Mouse (Mus musculus) cerebellum, postnatal 10 days (tissue): ENCODE data around the gene Gpr155.

Experiments used
- DNase-seq, 2 experiments: peaks; one replicate each; pipeline ENCODE4 v3.0.0; 2021; ENCODE audit warnings: mixed read lengths in 2 of 2

The Gpr155 gene

DNA sequence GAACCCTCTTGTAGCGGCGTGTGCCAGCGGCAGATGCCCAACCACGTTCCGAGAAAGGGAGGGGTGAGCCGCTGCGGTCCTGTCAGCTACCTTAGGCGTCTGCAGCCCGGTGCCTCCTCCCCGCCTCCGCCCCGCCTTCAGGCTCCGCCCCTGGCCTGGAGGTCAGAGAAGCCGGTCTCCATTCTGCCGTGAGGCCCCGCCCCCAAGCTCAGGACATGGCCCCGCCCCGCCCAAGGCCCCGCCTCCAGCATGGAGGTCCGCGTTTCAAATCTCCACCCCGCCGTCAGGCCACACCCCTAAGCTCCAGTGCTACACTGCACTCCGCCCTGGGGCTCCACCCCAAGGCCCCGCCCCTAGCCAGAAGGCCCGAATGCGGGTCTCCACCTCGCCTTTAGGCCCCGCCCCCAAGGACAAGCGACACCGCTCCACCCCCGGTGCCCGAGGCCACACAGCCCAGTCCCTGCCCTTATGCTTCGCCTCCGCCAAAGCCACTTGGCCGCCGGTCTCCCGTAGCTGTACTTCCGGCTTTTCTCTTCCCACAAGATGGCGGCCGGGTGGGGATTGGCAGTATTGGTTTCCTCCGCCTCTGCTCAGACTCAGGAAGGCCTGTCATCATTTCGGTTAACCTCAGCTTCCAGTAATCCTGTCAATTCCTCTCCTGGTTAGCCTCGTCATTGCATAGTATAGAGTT lies at the start of gene Gpr155:
Gene Gpr155 (minus strand): TSS at position 217 of the 691 bp plus-strand sequence.
- peak; percentile 100 for DNase-seq

- no peak for DNase-seq
These were observed 49.5 kb upstream of the Gpr155 start for GRCm38 (mm10) chr2:73435847-73436246.

GRCm38 (mm10) chr2:73431959-73432396 lies 45.6 kb upstream of the Gpr155 start:
- DNase-seq: peak; percentile 42 to 45

DNA sequence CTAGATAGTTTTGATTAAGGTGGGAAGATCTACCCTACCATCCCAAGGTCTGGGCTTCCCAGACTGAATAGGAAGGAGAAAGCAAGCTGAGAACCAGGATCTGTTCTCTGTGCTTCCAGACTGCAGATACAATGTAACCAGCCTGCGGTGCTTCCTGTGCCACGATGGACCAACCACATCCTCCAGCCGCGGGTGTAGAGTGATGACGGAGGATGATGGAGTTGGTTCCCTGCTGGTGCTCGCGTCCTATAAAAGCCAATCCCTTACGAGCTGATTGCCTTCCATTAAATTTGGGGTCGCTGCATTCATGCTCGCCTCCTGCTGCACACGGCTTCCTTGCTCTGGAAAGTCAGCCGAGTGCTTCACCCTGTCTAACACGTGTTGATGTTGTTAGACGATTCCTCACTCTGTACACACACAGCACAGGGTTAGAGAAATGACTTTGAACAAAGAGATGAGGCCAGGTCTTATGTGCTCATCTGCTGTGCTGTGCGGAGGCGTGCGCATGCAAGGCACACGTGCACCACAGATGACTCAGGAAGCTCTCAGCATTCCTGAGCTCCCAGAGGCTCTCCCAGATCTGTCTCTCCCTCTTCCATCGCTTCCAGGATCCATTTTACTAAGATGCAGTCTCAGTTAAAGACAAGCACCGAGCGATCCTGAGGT lies 42.6 kb upstream of the Gpr155 start:
- no peak for DNase-seq

DNA sequence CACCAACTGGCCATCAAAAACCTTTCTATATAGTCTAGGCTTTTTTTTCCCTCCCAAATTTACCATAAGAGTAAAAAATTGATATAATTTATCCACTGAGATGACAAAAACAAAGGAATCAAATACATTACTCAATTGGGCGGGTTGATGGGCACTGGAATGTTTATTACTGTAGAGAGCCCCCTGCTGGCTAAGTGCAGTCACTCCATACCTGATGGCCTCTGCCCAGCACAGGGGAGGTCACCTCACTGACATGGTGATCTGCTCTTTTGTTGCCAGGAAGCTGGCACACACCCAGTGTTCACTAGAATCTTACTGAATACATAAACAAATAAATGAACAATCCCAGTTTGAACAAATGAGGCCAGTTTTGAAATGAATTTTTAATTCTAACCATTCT lies 40.9 kb upstream of the Gpr155 start:
- DNase-seq: peak; percentile 70 to 72

- DNase-seq: no peak
These were observed 39.5 kb upstream of the Gpr155 start for GRCm38 (mm10) chr2:73425822-73426221.

DNA sequence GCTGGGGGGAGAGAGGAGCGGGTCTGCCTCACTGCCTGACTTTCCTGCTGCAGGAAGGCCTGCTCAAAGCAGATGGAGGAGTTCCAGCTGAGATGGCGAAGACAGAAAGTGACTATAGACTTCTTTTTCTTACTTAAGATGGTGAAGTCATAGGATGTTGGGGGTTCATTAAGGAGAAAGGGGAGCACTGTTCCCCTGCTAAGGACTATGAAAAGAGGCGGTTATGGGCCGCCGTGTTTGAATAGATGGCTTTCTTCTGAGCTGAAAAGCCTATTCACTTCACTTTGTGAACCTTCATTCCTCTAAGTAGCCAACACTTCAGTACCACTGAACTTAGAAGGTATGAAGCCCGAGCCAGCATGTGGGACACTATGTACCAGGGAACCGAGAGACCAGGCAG lies 33.4 kb upstream of the Gpr155 start:
- DNase-seq: no peak

GRCm38 (mm10) chr2:73419285-73419684 lies 32.9 kb upstream of the Gpr155 start:
- peak; percentile 44 to 47 for DNase-seq

GRCm38 (mm10) chr2:73415892-73416291 lies 29.5 kb upstream of the Gpr155 start:
- no peak for DNase-seq

DNA sequence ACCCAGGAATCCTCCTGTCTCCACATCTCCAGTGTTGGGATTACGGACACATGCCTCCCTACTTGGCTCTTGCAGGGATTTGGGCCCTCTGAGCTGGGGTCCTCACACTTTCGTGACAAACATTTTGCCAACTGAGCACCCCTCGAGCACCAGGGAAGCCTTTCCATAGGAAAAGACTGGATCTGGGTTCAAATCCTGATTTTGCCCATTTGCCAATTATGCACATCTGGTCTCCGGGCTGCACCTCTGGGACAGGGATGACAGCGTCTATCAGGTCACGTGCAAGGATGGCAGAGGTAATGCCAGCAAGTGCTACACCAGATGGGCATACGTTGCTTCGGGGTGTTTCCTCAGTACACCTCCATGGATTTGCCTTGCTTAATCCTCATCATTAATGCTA lies 23.7 kb upstream of the Gpr155 start:
- DNase-seq: no peak

GRCm38 (mm10) chr2:73407662-73408061 lies 21.3 kb upstream of the Gpr155 start:
- DNase-seq: no peak

DNA sequence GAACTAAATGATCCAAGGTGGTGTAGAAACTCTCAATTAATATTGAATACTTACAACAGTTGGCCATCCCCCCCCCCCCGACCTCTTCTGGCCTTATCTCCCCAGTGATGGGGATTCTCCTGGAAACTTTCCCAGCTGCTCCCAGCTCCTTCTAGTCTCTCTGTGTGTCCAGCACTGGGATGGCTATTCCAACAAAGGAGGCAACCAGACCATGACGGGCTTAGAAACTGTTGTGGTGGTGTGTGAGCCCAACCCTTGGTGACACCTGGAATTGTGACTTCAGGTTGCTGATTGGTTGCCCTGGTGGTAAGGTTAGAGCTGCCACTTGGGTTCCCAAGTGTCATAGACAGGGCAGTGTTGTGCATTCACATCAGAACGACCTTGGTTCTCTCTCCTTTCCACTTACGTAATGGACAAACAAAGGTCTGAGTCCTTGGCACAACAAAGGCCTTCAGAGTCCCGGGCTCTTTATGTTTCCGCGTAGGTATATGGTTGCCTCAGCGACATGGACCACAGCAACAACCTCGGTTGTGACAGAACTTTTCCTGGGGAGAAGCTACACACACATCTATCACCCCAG lies 20.1 kb upstream of the Gpr155 start:
- DNase-seq: no peak

GRCm38 (mm10) chr2:73404980-73405379 lies 18.6 kb upstream of the Gpr155 start:
- no peak for DNase-seq

GRCm38 (mm10) chr2:73404442-73404841 lies 18.1 kb upstream of the Gpr155 start:
- DNase-seq: no peak

GRCm38 (mm10) chr2:73403385-73404013 lies 17.1 kb upstream of the Gpr155 start:
- peak in 1 of 2 experiments; percentile 12 for DNase-seq

DNA sequence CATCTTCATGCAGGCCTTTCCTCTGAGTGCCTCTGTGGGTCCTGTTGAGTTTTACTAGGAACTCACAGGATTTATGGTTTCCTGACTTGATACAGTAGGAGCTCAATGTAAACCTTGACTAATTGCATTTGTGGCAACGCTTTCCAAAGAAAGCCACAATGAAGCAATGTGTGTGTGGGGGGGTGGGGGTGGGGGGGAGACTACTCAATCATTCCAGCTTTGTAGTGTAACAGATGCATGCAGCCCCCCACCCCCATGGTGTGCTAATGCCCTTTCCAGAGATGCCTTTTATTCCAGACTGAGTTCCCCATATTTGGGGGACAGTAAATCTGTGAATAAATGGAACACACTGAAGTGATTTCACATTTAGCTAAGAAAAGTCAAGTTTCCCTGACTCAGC lies 15.3 kb upstream of the Gpr155 start:
- DNase-seq: no peak

GRCm38 (mm10) chr2:73397476-73397875 lies 11.1 kb upstream of the Gpr155 start:
- no peak for DNase-seq

- no peak for DNase-seq
These were observed 10.5 kb upstream of the Gpr155 start for GRCm38 (mm10) chr2:73396828-73397325.

GRCm38 (mm10) chr2:73395516-73395915 lies 9.1 kb upstream of the Gpr155 start:
- no peak for DNase-seq

- no peak for DNase-seq
These were observed 8.1 kb upstream of the Gpr155 start for GRCm38 (mm10) chr2:73394476-73394875.

DNA sequence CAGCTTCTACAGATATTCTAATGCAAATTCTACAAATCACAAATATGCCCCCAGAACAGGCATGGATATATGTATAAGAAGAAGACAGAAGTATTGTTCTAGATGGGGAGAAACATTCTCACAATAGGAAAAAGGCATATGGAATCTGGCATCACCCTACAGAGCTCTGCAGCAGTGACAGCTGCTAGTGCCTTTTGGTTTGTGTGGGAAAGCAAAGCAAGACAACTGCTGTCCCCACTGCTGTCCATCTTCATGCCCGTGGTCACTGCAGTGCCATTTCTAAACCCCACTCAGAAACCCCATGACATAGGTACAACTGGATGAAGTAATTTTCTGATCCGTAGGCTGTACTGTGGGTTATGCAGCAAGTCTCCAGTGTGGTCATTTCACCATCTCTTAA lies 6.4 kb upstream of the Gpr155 start:
- DNase-seq: no peak

DNA sequence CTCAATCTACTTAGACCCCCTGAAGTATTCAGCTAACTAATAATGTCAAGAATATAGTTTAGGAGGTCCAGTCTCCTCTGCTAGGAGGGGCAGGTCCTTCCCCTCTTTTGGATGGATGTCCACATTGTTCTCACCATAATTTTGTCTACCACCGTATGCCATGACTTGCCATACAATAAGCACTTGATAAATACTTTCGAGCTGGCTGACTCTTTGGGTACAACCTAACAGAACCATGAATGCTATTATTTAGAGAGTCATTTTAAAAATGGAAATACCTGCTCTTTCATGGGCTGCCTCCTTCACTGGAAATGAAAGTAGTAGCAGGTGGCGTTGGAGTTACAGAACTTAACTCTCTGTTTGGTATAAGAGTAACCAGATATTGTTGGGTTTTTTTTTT lies 3.6 kb upstream of the Gpr155 start:
- DNase-seq: no peak

GRCm38 (mm10) chr2:73387806-73388205 lies 1.4 kb upstream of the Gpr155 start:
- DNase-seq: no peak
